Mouse (Mus musculus): Measurements from ENCODE around the gene Rsad2. TPM values are rescaled to one million over a fixed set of nuclear protein-coding genes. Genes with fewer than 3 reads are reported as not detected.

The Rsad2 gene
- total and polyA plus RNA-seq, 3 experiments: 0.04 to 0.12 (median 0.06) TPM

GRCm38 (mm10) chr12:26444054-26444453, 12.2 kb downstream of the Rsad2 start:
- Histone ChIP-seq H3K36me3 (replicated peaks in 1 of 2; ENCODE audit: control insufficient read depth in 1 of 2, insufficient read depth in 1 of 2, low read length in 1 of 2) (no peaks in the 10 kb centered on the region), H3K4me1 (ENCODE audit: control insufficient read depth in 1 of 2, insufficient read depth in 2 of 2) (peaks cover 0 to 15% of the 10 kb centered on the region in 2 experiments; a peak in 2 of 4 replicates), H3K9ac (ENCODE audit: insufficient read depth, low read depth) (no peak overlapping the region), H3K4me3 (replicated peaks in 1 of 3; ENCODE audit: low read depth in 2 of 3, low read length in 2 of 3, poor library complexity in 1 of 3) (no peak overlapping the region), H3K4me2 (ENCODE audit: insufficient read depth, low read depth, poor library complexity, severe bottlenecking) (no peak overlapping the region), H3K9me3 (replicated peaks; ENCODE audit: low read length) (no peaks in the 10 kb centered on the region), H3K79me2 (replicated peaks; ENCODE audit: control insufficient read depth, extremely low read depth, insufficient read depth, poor library complexity, severe bottlenecking) (no peaks in the 10 kb centered on the region), H3K27me3 (replicated peaks) (no peaks in the 10 kb centered on the region), H3K27ac (ENCODE audit: insufficient read depth, low read depth) (no peak overlapping the region)
- in situ Hi-C loops (cut with MboI; ENCODE audit: low pct_ligation_motif_present, low pct_unique_long_range_greater_than_20kb, low sequenced_read_pairs): no loop called here
- dilution Hi-C loops (cut with MboI; ENCODE audit: extremely low pct_ligation_motif_present, extremely low pct_unique_long_range_greater_than_20kb, low sequenced_read_pairs): no loop called here
- peak; percentile 61 for DNase-seq (ENCODE audit: extremely low read depth)
- TF ChIP-seq POLR2AphosphoS2 (IDR thresholded peaks at IDR 0.05; ENCODE audit: low read depth, low read length): no peak
- TF ChIP-seq CTCF (conservative IDR thresholded peaks at IDR 0.05 in 1 of 2, IDR thresholded peaks at IDR 0.05 in 1 of 2; ENCODE audit: low read depth in 2 of 2, low read length in 2 of 2): peak; percentile 51 to 62; a peak in 3 of 4 replicates
- TF ChIP-seq SMC3 (IDR thresholded peaks at IDR 0.05; ENCODE audit: low read depth, low read length): peak; percentile 18; the same call in 1 of the 2 replicates

DNA sequence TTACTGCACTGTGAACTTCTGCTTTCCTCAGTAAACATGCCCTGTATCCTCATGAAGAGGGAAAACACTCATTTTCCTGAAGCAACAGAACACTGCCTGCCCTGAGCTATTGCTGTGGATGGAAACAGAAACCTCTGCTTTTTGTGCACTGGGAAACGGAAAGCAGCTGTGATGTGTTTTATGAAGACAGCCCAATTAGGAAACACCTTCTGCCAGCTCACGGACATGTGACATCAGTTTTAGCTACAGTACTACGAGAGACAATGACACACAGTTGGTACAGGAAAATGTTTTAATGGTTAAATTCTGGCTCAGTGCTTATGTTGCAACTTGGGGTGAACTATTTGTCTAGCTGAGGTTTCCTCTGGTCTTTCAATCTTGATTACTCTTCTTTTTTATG, 16.9 kb downstream of the Rsad2 start:
- Histone ChIP-seq H3K9me3 (replicated peaks; ENCODE audit: low read length) (no peaks in the 10 kb centered on the region), H3K4me3 (replicated peaks in 1 of 3; ENCODE audit: low read depth in 2 of 3, low read length in 2 of 3, poor library complexity in 1 of 3) (no peak overlapping the region), H3K79me2 (replicated peaks; ENCODE audit: control insufficient read depth, extremely low read depth, insufficient read depth, poor library complexity, severe bottlenecking) (no peaks in the 10 kb centered on the region), H3K4me2 (ENCODE audit: insufficient read depth, low read depth, poor library complexity, severe bottlenecking) (no peak overlapping the region), H3K27ac (ENCODE audit: insufficient read depth, low read depth) (no peak overlapping the region), H3K4me1 (ENCODE audit: control insufficient read depth in 1 of 2, insufficient read depth in 2 of 2) (peaks cover 0 to 16% of the 10 kb centered on the region in 2 experiments; a peak in 2 of 4 replicates), H3K36me3 (replicated peaks in 1 of 2; ENCODE audit: control insufficient read depth in 1 of 2, insufficient read depth in 1 of 2, low read length in 1 of 2) (no peaks in the 10 kb centered on the region), H3K9ac (ENCODE audit: insufficient read depth, low read depth) (no peak overlapping the region), H3K27me3 (replicated peaks) (no peaks in the 10 kb centered on the region)
- in situ Hi-C loops (cut with MboI; ENCODE audit: low pct_ligation_motif_present, low pct_unique_long_range_greater_than_20kb, low sequenced_read_pairs) (no loop called here), dilution Hi-C loops (cut with MboI; ENCODE audit: extremely low pct_ligation_motif_present, extremely low pct_unique_long_range_greater_than_20kb, low sequenced_read_pairs) (no loop called here)
- TF ChIP-seq GABPA (IDR thresholded peaks at IDR 0.05; ENCODE audit: insufficient replicate concordance, low read depth, low read length) (no peak), PAX5 (IDR thresholded peaks at IDR 0.05; ENCODE audit: low read length) (no peak), TBP (conservative IDR thresholded peaks at IDR 0.05; ENCODE audit: low read depth, low read length) (no peak), MEF2A (IDR thresholded peaks at IDR 0.05; ENCODE audit: borderline replicate concordance, low read depth, low read length) (no peak), UBTF (IDR thresholded peaks at IDR 0.05; ENCODE audit: low read depth, low read length) (no peak), RAD21 (IDR thresholded peaks at IDR 0.05; ENCODE audit: low read depth, low read length) (no peak), ZC3H11A (IDR thresholded peaks at IDR 0.05; ENCODE audit: low read depth, low read length) (no peak), BHLHE40 (IDR thresholded peaks at IDR 0.05; ENCODE audit: low read depth, low read length) (no peak), EP300 (IDR thresholded peaks at IDR 0.05; ENCODE audit: low read length) (no peak)
- peak; percentile 27 for DNase-seq (ENCODE audit: extremely low read depth)

DNA sequence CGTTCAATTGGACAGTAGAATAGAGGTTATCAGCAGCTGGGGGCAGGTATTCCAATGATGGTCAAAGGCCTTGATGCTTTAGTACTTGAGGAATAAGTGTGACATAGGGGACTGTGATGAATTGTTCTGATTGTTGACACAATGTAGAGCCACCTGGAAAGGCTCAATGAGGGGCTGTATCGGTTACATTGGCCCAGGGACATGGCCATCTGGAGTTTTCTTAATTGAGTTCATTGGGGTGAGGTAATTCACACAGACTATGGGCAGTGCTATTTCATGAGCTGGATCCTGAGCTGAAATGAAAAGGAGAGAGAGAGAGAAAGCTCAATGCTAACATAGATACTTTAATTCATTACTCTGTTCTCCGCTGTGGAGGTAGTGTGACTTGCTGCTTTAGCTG, 18.3 kb downstream of the Rsad2 start:
- Histone ChIP-seq H3K9ac (ENCODE audit: insufficient read depth, low read depth) (no peak overlapping the region), H3K36me3 (replicated peaks in 1 of 2; ENCODE audit: control insufficient read depth in 1 of 2, insufficient read depth in 1 of 2, low read length in 1 of 2) (no peaks in the 10 kb centered on the region), H3K4me1 (ENCODE audit: control insufficient read depth in 1 of 2, insufficient read depth in 2 of 2) (peaks cover 0 to 10% of the 10 kb centered on the region in 2 experiments; a peak in 2 of 4 replicates), H3K79me2 (replicated peaks; ENCODE audit: control insufficient read depth, extremely low read depth, insufficient read depth, poor library complexity, severe bottlenecking) (no peaks in the 10 kb centered on the region), H3K27me3 (replicated peaks) (no peaks in the 10 kb centered on the region), H3K9me3 (replicated peaks; ENCODE audit: low read length) (no peaks in the 10 kb centered on the region), H3K4me3 (replicated peaks in 1 of 3; ENCODE audit: low read depth in 2 of 3, low read length in 2 of 3, poor library complexity in 1 of 3) (no peak overlapping the region), H3K27ac (ENCODE audit: insufficient read depth, low read depth) (no peak overlapping the region), H3K4me2 (ENCODE audit: insufficient read depth, low read depth, poor library complexity, severe bottlenecking) (no peak overlapping the region)
- dilution Hi-C loops (cut with MboI; ENCODE audit: extremely low pct_ligation_motif_present, extremely low pct_unique_long_range_greater_than_20kb, low sequenced_read_pairs): no loop called here
- in situ Hi-C loops (cut with MboI; ENCODE audit: low pct_ligation_motif_present, low pct_unique_long_range_greater_than_20kb, low sequenced_read_pairs): no loop called here
- TF ChIP-seq SIN3A (IDR thresholded peaks at IDR 0.05; ENCODE audit: low read length) (no peak), IRF4 (IDR thresholded peaks at IDR 0.05; ENCODE audit: low read depth, low read length) (no peak), ZKSCAN1 (IDR thresholded peaks at IDR 0.05; ENCODE audit: borderline replicate concordance, low read depth, low read length) (no peak), MEF2A (IDR thresholded peaks at IDR 0.05; ENCODE audit: borderline replicate concordance, low read depth, low read length) (no peak), USF1 (IDR thresholded peaks at IDR 0.05; ENCODE audit: low read depth, low read length) (no peak), POLR2A (IDR thresholded peaks at IDR 0.05; ENCODE audit: low read depth, low read length) (no peak), TCF12 (IDR thresholded peaks at IDR 0.05; ENCODE audit: low read depth, low read length) (no peak), PAX5 (IDR thresholded peaks at IDR 0.05; ENCODE audit: low read length) (no peak), NELFE (IDR thresholded peaks at IDR 0.05; ENCODE audit: low read depth, low read length) (no peak), MYC (IDR thresholded peaks at IDR 0.05; ENCODE audit: low read depth, low read length) (no peak), MAX (IDR thresholded peaks at IDR 0.05; ENCODE audit: low read length) (no peak), USF2 (conservative IDR thresholded peaks at IDR 0.05; ENCODE audit: low read depth, low read length) (no peak), E2F4 (IDR thresholded peaks at IDR 0.05; ENCODE audit: insufficient replicate concordance, low read depth, low read length) (no peak)
- no peak for DNase-seq (ENCODE audit: extremely low read depth)
